Mouse (Mus musculus) hindbrain, embryonic 10.5 days (tissue): ENCODE results near the gene Myh9. TPM values are rescaled to one million over a fixed set of nuclear protein-coding genes. Genes with fewer than 3 reads are reported as not detected.
"Not testable (repeated sequence)": the region's sequence is repeated elsewhere in the genome, so short reads cannot be mapped to it uniquely, and the experiment has no call there.

ENCODE experiments used
- DNase-seq: peaks from one replicate; pipeline ENCODE4 v3.0.0-alpha.2; 2017; ENCODE audit warnings: low spot score
- H3K27ac ChIP-seq: fragments of 300-500 bp; sonication (generic); 2 replicates; pipeline ENCODE4 v1.5.1; 2016; ENCODE audit warnings: mild to moderate bottlenecking, moderate library complexity
- H3K27me3 ChIP-seq: fragments of 300-500 bp; sonication (generic); 2 replicates; pipeline ENCODE4 v1.6.1; 2016; ENCODE audit warnings: mild to moderate bottlenecking; ENCODE audit not compliant: poor library complexity, insufficient read depth, severe bottlenecking
- H3K36me3 ChIP-seq: fragments of 300-500 bp; sonication (generic); 2 replicates; pipeline ENCODE4 v1.6.1; 2016; ENCODE audit warnings: mild to moderate bottlenecking, moderate library complexity
- H3K4me1 ChIP-seq: fragments of 300-500 bp; sonication (generic); replicated peaks from 2 replicates; pipeline ENCODE4 v1.6.1; 2016; ENCODE audit warnings: mild to moderate bottlenecking
- H3K4me3 ChIP-seq: fragments of 300-500 bp; sonication (generic); 2 replicates; pipeline ENCODE4 v1.5.1; 2016; ENCODE audit warnings: mild to moderate bottlenecking, moderate library complexity
- H3K9me3 ChIP-seq: fragments of 300-500 bp; sonication (generic); 2 replicates; pipeline ENCODE4 v1.6.1; 2016; ENCODE audit warnings: mild to moderate bottlenecking, moderate library complexity
- WGBS: fragments of 180-500 bp; shearing (Covaris S2); methylation state at CpG from one replicate; pipeline ENCODE4 v1.1.7; 2016; 5-methylcytosine and 5-hydroxymethylcytosine counted together
- polyA plus RNA-seq: library from polyadenylated mRNA; unstranded; fragments of >200 nt; fragmentation: Nextera tagmentation; extraction: Ambion mirVana; gene quantifications from 2 replicates; pipeline ENCODE4 v1.2.1, GENCODE M21; 2016

Gene Myh9
- polyA plus RNA-seq, 1 experiment from 2014 or later, result 32.7 TPM

DNA sequence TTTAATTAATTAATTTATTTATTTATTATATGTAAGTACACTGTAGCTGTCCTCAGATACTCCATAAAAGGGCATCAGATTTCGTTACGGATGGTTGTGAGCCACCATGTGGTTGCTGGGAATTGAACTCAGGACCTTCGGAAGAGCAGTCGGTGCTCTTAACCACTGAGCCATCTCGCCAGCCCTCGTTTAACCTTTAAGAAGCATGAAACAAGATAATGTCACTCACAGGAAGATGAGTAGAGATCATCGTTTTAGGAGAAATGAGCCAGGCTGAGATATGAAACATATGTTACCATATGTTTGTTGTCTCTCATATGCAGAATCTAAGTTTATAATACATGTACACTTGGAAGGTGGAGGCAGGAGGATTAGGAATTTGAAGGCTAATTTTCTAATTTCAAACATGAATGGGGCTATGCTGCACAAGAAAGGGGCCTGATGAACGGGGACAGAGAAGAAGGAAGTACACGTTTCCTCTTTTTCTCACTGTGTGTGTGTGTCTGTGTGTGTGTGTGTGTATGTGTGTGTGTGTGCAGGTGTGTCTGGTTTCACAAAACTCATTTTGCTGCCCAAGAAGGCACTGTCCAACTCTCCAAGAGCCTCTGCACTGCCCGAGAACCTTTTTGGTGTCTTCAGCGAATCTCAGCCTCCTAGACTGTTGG is 4.1 kb upstream of the Myh9 start:
- not testable (repeated sequence) for H3K4me3 ChIP-seq, DNase-seq, H3K27me3 ChIP-seq, H3K36me3 ChIP-seq, H3K27ac ChIP-seq, H3K9me3 ChIP-seq
- H3K4me1 ChIP-seq, result peaks cover 28% of the 10 kb centered on the region
- WGBS, result 85% methylated on average over 11 of the region's 11 CpGs

GRCm38 (mm10) chr15:77844955-77845635 is 3.1 kb upstream of the Myh9 start:
- Histone ChIP-seq H3K9me3 (no peaks in the 10 kb centered on the region), H3K4me3 (no peak overlapping the region), H3K36me3 (no peaks in the 10 kb centered on the region), H3K4me1 (peaks cover 36% of the 10 kb centered on the region), H3K27me3 (0 out of 2 replicates have a peak, but pooled peaks cover under 1% of the 10 kb centered on the region), H3K27ac (no peak overlapping the region)
- WGBS, result 92% methylated on average over 16 of the region's 16 CpGs
- no peak for DNase-seq

DNA sequence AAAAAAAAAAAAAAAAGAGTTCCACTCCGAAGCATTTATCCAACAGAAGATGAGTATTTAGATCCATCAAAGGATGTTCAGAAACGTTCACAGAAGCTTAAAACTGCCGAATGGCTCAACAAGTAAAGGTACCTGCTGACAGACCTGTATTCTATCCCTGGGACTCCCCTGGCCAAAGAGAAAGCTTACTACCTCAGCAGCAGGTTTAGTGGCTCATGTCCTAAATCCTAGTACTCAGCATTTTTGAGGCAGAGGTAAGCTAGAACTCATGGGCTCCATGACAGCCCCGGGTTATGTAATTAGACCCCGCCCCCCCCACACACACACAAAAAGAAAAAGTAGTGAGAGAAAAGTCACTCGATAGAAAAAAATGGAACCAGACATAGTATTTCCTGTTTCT is 2.1 kb upstream of the Myh9 start:
- no peaks in the 10 kb centered on the region for H3K9me3 ChIP-seq
- no peak overlapping the region for H3K27ac ChIP-seq
- 84% methylated on average over 6 of the region's 6 CpGs for WGBS
- H3K27me3 ChIP-seq, result 0 out of 2 replicates have a peak, but pooled peaks cover 5% of the 10 kb centered on the region
- peaks cover 38% of the 10 kb centered on the region for H3K4me1 ChIP-seq
- H3K36me3 ChIP-seq, result no peaks in the 10 kb centered on the region
- no peak overlapping the region for H3K4me3 ChIP-seq
- DNase-seq, result no peak

- H3K27ac ChIP-seq, DNase-seq, H3K36me3 ChIP-seq, H3K27me3 ChIP-seq, H3K4me3 ChIP-seq, H3K9me3 ChIP-seq: not testable (repeated sequence)
- H3K4me1 ChIP-seq, result peaks cover 38% of the 10 kb centered on the region
- 65% methylated on average over 13 of the region's 13 CpGs for WGBS
These were observed 1.6 kb upstream of the Myh9 start for GRCm38 (mm10) chr15:77843494-77844041.

DNA sequence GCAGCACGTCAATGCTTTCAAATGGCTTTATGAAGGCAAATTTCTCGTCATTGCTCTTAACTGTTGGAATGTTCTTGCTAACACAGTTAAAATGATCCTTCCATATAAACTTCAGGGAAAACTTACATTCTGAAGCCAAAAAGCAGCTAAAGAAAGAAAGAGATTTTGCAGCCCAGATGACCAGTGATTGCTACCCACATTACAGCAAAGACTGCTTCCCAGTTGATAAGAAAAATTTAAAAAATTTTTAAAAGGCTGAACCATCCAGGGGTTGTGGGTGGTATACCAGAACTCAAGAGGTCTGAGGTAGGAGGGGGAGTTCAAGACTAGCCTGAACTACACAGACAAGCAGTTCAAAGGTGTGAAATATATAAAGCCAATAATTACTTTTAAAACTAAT is 1.1 kb upstream of the Myh9 start:
- Histone ChIP-seq H3K27me3 (0 out of 2 replicates have a peak, but pooled peaks cover 5% of the 10 kb centered on the region), H3K27ac (no peak overlapping the region), H3K4me3 (peak overlapping the region; percentile 93), H3K36me3 (no peaks in the 10 kb centered on the region), H3K4me1 (peaks cover 42% of the 10 kb centered on the region), H3K9me3 (no peaks in the 10 kb centered on the region)
- WGBS, result 50% methylated on average over 2 of the region's 2 CpGs
- DNase-seq, result no peak

DNA sequence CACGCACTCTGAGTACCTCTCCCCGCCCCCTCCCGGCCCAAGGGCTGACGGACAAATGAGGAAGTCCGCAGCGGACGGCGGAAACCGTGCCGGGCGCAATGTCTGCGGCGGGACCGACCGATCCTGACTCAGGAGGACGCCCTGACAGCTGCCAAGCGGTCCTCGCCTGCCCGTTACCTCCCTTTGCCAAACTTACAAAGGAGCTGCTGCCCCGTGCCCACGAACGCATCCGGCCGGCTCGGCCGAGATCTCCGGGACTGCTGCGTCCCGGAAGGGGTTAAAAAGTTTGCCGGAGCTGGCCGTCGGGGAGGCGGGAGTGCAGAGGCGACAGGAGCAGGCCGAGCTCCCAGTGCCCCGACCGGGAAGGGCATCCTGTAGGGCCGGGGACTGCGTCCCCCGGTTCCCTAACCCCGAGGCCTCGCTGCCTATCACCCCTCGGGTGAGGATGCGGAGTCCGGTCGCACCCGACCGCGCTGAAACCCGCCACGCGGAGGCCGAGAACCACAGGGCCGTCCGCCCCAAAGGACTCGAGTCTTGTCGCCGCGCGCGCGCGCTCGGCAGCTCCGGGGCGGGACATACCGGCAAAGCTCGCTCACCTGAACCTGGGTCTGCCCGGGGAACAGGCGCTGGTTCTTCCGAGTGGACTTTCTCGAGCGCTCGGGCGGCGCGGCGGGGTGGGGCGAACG is 471 bp downstream of the Myh9 start:
- H3K4me1 ChIP-seq, result peaks cover 58% of the 10 kb centered on the region
- H3K9me3 ChIP-seq, result no peaks in the 10 kb centered on the region
- 0 out of 2 replicates have a peak, but pooled peaks cover 5% of the 10 kb centered on the region for H3K27me3 ChIP-seq
- H3K36me3 ChIP-seq, result no peaks in the 10 kb centered on the region
- H3K27ac ChIP-seq, result peak overlapping the region; percentile 95
- under 1% methylated on average over 80 of the region's 80 CpGs for WGBS
- no peak for DNase-seq
- H3K4me3 ChIP-seq, result peak overlapping the region; percentile 93

GRCm38 (mm10) chr15:77840450-77841360 is 1.3 kb downstream of the Myh9 start:
- H3K27me3 ChIP-seq, result 0 out of 2 replicates have a peak, but pooled peaks cover 5% of the 10 kb centered on the region
- peak overlapping the region; percentile 93 for H3K4me3 ChIP-seq
- H3K36me3 ChIP-seq, result no peaks in the 10 kb centered on the region
- DNase-seq, result no peak
- H3K4me1 ChIP-seq, result peaks cover 66% of the 10 kb centered on the region
- WGBS, result 3% methylated on average over 36 of the region's 36 CpGs
- H3K27ac ChIP-seq, result peak overlapping the region; percentile 95
- H3K9me3 ChIP-seq, result no peaks in the 10 kb centered on the region

DNA sequence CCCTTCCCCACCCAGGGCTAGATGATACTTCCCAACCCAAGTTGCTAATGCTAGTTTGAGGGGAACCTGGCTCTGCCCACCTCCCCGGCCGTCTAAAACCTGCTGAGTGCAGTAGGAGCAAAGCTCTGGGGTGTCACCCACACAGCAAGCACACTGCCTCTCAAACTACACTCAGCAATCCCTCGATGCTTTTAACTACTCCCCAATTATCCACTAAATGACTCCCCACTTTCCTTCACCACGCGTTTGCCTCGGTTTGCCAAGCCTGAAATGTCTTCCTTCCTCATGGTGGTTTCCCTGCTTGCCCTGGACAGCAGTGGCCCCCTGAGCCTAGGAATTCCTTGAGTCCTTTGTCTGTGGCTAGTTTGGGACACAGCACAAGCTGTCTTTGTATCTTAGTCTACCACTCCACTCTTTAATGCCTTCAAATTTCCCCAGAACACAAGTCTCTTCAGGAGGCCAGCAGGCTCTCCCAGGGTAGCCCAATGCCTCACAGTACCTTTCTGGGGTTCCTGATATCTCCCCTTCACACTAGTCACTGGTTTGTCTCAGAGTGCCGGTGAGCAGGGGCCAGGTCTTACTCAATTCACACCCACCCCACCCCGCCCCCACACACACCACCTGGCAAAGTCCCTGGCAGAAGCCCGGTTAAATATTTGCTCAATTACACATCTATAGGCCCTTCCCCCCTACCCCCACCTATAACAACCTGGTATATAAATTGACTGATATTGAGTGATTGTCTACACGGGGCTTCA is 2.3 kb downstream of the Myh9 start:
- H3K4me1 ChIP-seq, result peaks cover 74% of the 10 kb centered on the region
- H3K27me3 ChIP-seq, result 0 out of 2 replicates have a peak, but pooled peaks cover 5% of the 10 kb centered on the region
- H3K9me3 ChIP-seq, result no peaks in the 10 kb centered on the region
- H3K27ac ChIP-seq, result peak overlapping the region; percentile 81
- 9% methylated on average over 10 of the region's 10 CpGs for WGBS
- DNase-seq, result no peak
- H3K4me3 ChIP-seq, result peak overlapping the region; percentile 93
- no peaks in the 10 kb centered on the region for H3K36me3 ChIP-seq

DNA sequence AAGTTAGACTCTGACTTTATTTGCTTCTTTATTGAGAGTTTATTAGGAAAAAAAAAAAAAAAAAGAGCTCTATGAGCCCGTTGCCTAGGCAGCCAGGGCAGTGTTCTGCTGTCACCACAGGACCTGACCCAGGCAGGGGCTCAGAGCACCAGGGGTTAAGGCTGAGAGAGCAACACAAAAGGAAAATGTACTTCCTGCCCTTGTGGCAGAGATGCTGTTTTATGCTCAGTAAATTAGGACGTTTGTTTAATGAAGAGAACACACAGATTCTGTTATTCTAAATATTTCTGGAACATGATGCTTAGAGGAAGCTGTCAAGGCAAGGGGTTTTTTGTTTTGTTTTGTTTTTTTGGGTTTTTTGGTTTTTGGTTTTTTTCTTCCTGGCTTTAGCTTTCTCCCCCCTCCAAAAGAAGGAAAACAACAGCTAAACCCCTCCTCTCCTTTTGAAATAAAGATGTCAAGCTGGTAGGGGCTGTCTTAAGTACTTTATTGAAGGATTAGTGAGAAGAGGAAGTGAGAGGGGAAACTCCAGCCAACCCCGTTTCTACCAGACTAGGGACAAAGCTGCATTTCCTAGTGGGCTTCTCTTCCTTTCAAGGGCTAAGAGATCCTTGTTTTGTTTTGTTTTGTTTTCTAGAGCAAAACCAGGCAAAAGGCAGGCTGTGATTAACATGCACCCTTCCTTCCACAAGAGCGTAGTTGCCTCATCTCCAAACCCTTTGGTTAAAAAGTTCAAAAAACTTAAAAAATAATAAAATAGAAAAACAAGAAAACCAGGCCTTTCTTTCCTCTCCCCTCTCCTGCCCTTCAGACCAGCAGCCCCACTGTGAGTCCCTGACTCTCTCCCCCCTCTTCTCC is 3.2 kb downstream of the Myh9 start:
- 10% methylated on average over 4 of the region's 4 CpGs for WGBS
- peak; percentile 36 for DNase-seq
- Histone ChIP-seq H3K4me1 (peaks cover 83% of the 10 kb centered on the region), H3K27me3 (0 out of 2 replicates have a peak, but pooled peaks cover 5% of the 10 kb centered on the region), H3K27ac (peak overlapping the region; percentile 81), H3K9me3 (no peaks in the 10 kb centered on the region), H3K4me3 (peak overlapping the region; percentile 93), H3K36me3 (peaks cover 5% of the 10 kb centered on the region; the same call in 1 of the 2 replicates)

GRCm38 (mm10) chr15:77837444-77838117 is 4.4 kb downstream of the Myh9 start:
- H3K27ac ChIP-seq, result no peak overlapping the region
- peaks cover 83% of the 10 kb centered on the region for H3K4me1 ChIP-seq
- no peak overlapping the region for H3K4me3 ChIP-seq
- 81% methylated on average over 10 of the region's 10 CpGs for WGBS
- H3K9me3 ChIP-seq, result no peaks in the 10 kb centered on the region
- DNase-seq, result no peak
- peaks cover 10% of the 10 kb centered on the region; the same call in 1 of the 2 replicates for H3K36me3 ChIP-seq
- 0 out of 2 replicates have a peak, but pooled peaks cover 5% of the 10 kb centered on the region for H3K27me3 ChIP-seq
